Mouse (Mus musculus) liver, postnatal 0 days (tissue): ENCODE measurements around the gene Bcar3.

Experiments used
- CTCF ChIP-seq: sonication (generic); IDR thresholded peaks from 2 replicates; pipeline ENCODE4 v1.5.1; 2016; ENCODE audit warnings: antibody characterized with exemption, low read depth
- EP300 ChIP-seq: IDR thresholded peaks from 2 replicates; pipeline ENCODE4 v1.6.1; 2016; ENCODE audit warnings: antibody characterized with exemption, low read depth, mild to moderate bottlenecking

- TF ChIP-seq CTCF (no peak), EP300 (no peak)
These were observed 70.6 kb downstream of the Bcar3 start for GRCm38 (mm10) chr3:122364565-122364964.
